Mouse (Mus musculus) CD8-positive naive resting alpha-beta T cell, adult 57 days (primary cell): ENCODE results near the gene Mak. TPM values are rescaled to one million over a fixed set of nuclear protein-coding genes. Genes with fewer than 3 reads are reported as not detected.

Experiments used
- total RNA-seq: library from RNA; stranded (reverse); gene quantifications from one replicate; pipeline ENCODE4 v1.2.4, GENCODE M21; 2023

The Mak gene
- not detected for total RNA-seq

GRCm38 (mm10) chr13:41079421-41079780 is at the start of gene Mak:
Gene Mak (minus strand): TSS chr13:41079706.

GRCm38 (mm10) chr13:41113940-41114339 is 34.4 kb upstream of the Mak start, which contains the start of gene Sycp2l:
Gene Sycp2l (plus strand): TSS chr13:41114307.

DNA sequence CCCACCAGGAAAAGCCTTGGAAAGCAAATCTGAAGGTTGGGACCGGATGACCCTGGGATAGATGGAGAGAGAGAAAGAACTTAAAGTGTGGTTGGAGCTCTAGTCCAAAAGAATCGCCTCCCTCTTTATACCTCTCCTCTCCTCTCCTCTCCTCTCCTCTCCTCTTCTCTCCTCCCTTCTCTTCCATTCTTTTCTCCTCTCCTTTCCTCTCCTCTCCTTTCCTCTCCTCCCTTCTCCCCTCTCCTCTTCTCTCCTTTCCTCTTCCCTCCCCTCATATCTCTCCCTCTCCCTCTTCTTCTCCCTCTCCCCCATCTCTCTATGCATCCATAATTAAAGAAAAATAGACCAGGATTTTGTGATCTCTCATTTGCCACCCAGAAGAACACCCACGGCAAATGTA is 31.4 kb upstream of the Mak start, which contains the start of gene Gcm2:
Gene Gcm2, minus strand, starts transcription at position 101 of the 400 bp plus-strand sequence.

GRCm38 (mm10) chr13:41015829-41016634 is 63.5 kb downstream of the Mak start, which contains the start of gene Tmem14c:
Gene Tmem14c (plus strand): TSS chr13:41016292.

DNA sequence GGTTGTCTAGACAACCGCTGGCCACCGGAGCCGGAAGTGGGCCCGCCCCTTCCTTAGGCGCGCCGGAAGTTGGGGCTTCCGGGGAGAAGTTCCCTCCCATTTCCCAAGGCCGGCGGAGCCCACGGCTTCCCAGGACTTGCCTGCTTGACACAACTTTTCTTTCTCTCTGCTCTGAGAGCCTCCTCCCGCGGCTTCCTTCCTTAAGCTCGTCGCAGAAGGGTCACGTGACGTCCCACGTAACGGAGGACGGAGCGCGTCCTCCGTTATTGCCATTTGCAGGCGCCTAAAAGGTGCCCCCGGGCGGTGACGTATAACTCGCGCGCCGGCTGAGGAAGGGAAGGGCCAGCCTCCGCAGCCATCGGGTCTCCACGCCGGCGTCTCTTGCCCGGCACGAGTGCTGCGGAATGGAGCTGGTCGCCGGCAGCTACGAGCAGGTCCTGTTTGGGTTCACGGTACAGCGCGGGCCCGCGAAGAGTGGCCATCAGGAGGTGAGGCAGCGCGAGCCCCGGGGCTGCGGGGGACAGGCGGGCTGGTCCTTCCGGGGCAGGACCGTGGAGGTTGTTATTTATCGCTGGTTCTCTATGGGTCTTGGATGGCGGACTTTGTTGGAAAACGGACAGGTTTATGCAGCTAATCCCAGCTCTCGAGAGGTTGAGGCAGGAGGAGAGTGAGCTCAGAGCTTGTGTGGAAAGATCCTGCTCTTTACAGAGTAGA is 78.4 kb downstream of the Mak start, which contains the start of gene Pak1ip1:
Gene Pak1ip1, plus strand, starts transcription at position 98 of the 714 bp plus-strand sequence.

Other genes starting within 250 kb of the Mak start
- 1.8 TPM for gene Gcnt2, start 220.0 kb downstream of the Mak start, total RNA-seq
- gene Pak1ip1, start 78.7 kb downstream of the Mak start, total RNA-seq, result 65.7 TPM
- 33.6 TPM for gene Tmem14c, start 63.4 kb downstream of the Mak start, total RNA-seq
- not detected for gene Gcm2, start 31.3 kb upstream of the Mak start, total RNA-seq
- not detected for gene Sycp2l, start 34.6 kb upstream of the Mak start, total RNA-seq
- 0.12 TPM for gene Elovl2, start 140.7 kb upstream of the Mak start, total RNA-seq
- 5.9 TPM for gene Smim13, start 170.1 kb upstream of the Mak start, total RNA-seq
- gene Gm17364, start 194.3 kb upstream of the Mak start, total RNA-seq, result not detected